Mouse (Mus musculus): ENCODE data around the gene Nmt1.

The Nmt1 gene

GRCm38 (mm10) chr11:103096979-103097894 is 69.2 kb downstream of the Nmt1 start:
- in situ Hi-C loops (cut with MboI; ENCODE audit: low pct_unique_long_range_greater_than_20kb in 1 of 2, low sequenced_read_pairs in 2 of 2, unreplicated experiment in 1 of 2) = no loop called here

- in situ Hi-C loops (cut with MboI; ENCODE audit: low pct_unique_long_range_greater_than_20kb in 1 of 2, low sequenced_read_pairs in 2 of 2, unreplicated experiment in 1 of 2) = no loop called here
Measured at GRCm38 (mm10) chr11:103098531-103099190, 70.7 kb downstream of the Nmt1 start.

GRCm38 (mm10) chr11:103099352-103099940 is 71.5 kb downstream of the Nmt1 start:
- in situ Hi-C loops (cut with MboI; ENCODE audit: low pct_unique_long_range_greater_than_20kb in 1 of 2, low sequenced_read_pairs in 2 of 2, unreplicated experiment in 1 of 2) = no loop called here

GRCm38 (mm10) chr11:103100361-103100760 is 72.4 kb downstream of the Nmt1 start:
- in situ Hi-C loops (cut with MboI; ENCODE audit: low pct_unique_long_range_greater_than_20kb in 1 of 2, low sequenced_read_pairs in 2 of 2, unreplicated experiment in 1 of 2) = loop anchor here (5.0 to 10.0 kb wide), 2 partner anchors 54 to 62 kb away; no protein-coding TSS in a partner anchor

- in situ Hi-C loops (cut with MboI; ENCODE audit: low pct_unique_long_range_greater_than_20kb in 1 of 2, low sequenced_read_pairs in 2 of 2, unreplicated experiment in 1 of 2) = loop anchor here (5.0 to 10.0 kb wide), 2 partner anchors 53 to 61 kb away; no protein-coding TSS in a partner anchor
Measured at GRCm38 (mm10) chr11:103101481-103101865, 73.5 kb downstream of the Nmt1 start, which contains the start of the genes Plcd3 and Acbd4. Plcd3 (minus strand) TSS chr11:103101658. Acbd4 (plus strand) TSS chr11:103101682.

- in situ Hi-C loops (cut with MboI; ENCODE audit: low pct_unique_long_range_greater_than_20kb in 1 of 2, low sequenced_read_pairs in 2 of 2, unreplicated experiment in 1 of 2) = loop anchor here (5.0 to 10.0 kb wide), 2 partner anchors 53 to 60 kb away; no protein-coding TSS in a partner anchor
Measured at GRCm38 (mm10) chr11:103101866-103102501, 74.0 kb downstream of the Nmt1 start.

- in situ Hi-C loops (cut with MboI; ENCODE audit: low pct_unique_long_range_greater_than_20kb in 1 of 2, low sequenced_read_pairs in 2 of 2, unreplicated experiment in 1 of 2) = loop anchor here (5.0 to 10.0 kb wide), 2 partner anchors 52 to 59 kb away; no protein-coding TSS in a partner anchor
Measured at GRCm38 (mm10) chr11:103102725-103103349, 74.8 kb downstream of the Nmt1 start.

GRCm38 (mm10) chr11:103103621-103104020 is 75.6 kb downstream of the Nmt1 start:
- in situ Hi-C loops (cut with MboI; ENCODE audit: low pct_unique_long_range_greater_than_20kb in 1 of 2, low sequenced_read_pairs in 2 of 2, unreplicated experiment in 1 of 2) = loop anchor here (5.0 to 10.0 kb wide), 2 partner anchors 51 to 59 kb away; no protein-coding TSS in a partner anchor

GRCm38 (mm10) chr11:103104469-103104868 is 76.5 kb downstream of the Nmt1 start:
- in situ Hi-C loops (cut with MboI; ENCODE audit: low pct_unique_long_range_greater_than_20kb in 1 of 2, low sequenced_read_pairs in 2 of 2, unreplicated experiment in 1 of 2) = loop anchor here (5.0 to 10.0 kb wide), 2 partner anchors 50 to 58 kb away; no protein-coding TSS in a partner anchor

- in situ Hi-C loops (cut with MboI; ENCODE audit: low pct_unique_long_range_greater_than_20kb in 1 of 2, low sequenced_read_pairs in 2 of 2, unreplicated experiment in 1 of 2) = loop anchor here in 1 of 2 experiments (10.0 kb wide), 1 partner anchor 50 kb away; no protein-coding TSS in a partner anchor
Measured at GRCm38 (mm10) chr11:103105180-103105725, 77.3 kb downstream of the Nmt1 start.

- in situ Hi-C loops (cut with MboI; ENCODE audit: low pct_unique_long_range_greater_than_20kb in 1 of 2, low sequenced_read_pairs in 2 of 2, unreplicated experiment in 1 of 2) = loop anchor here in 1 of 2 experiments (10.0 kb wide), 1 partner anchor 49 kb away; no protein-coding TSS in a partner anchor
Measured at GRCm38 (mm10) chr11:103105810-103106209, 77.8 kb downstream of the Nmt1 start.

GRCm38 (mm10) chr11:103106386-103106785 is 78.4 kb downstream of the Nmt1 start:
- in situ Hi-C loops (cut with MboI; ENCODE audit: low pct_unique_long_range_greater_than_20kb in 1 of 2, low sequenced_read_pairs in 2 of 2, unreplicated experiment in 1 of 2) = loop anchor here in 1 of 2 experiments (10.0 kb wide), 1 partner anchor 48 kb away; no protein-coding TSS in a partner anchor

- in situ Hi-C loops (cut with MboI; ENCODE audit: low pct_unique_long_range_greater_than_20kb in 1 of 2, low sequenced_read_pairs in 2 of 2, unreplicated experiment in 1 of 2) = no loop called here
Measured at GRCm38 (mm10) chr11:103111301-103111700, 83.3 kb downstream of the Nmt1 start.

- in situ Hi-C loops (cut with MboI; ENCODE audit: low pct_unique_long_range_greater_than_20kb in 1 of 2, low sequenced_read_pairs in 2 of 2, unreplicated experiment in 1 of 2) = no loop called here
Measured at GRCm38 (mm10) chr11:103111881-103112551, 84.0 kb downstream of the Nmt1 start.

- in situ Hi-C loops (cut with MboI; ENCODE audit: low pct_unique_long_range_greater_than_20kb in 1 of 2, low sequenced_read_pairs in 2 of 2, unreplicated experiment in 1 of 2) = no loop called here
Measured at GRCm38 (mm10) chr11:103112552-103112912, 84.5 kb downstream of the Nmt1 start.

GRCm38 (mm10) chr11:103113005-103113404 is 85.0 kb downstream of the Nmt1 start:
- in situ Hi-C loops (cut with MboI; ENCODE audit: low pct_unique_long_range_greater_than_20kb in 1 of 2, low sequenced_read_pairs in 2 of 2, unreplicated experiment in 1 of 2) = no loop called here

- in situ Hi-C loops (cut with MboI; ENCODE audit: low pct_unique_long_range_greater_than_20kb in 1 of 2, low sequenced_read_pairs in 2 of 2, unreplicated experiment in 1 of 2) = no loop called here
Measured at GRCm38 (mm10) chr11:103113771-103114170, 85.8 kb downstream of the Nmt1 start.
